26 mouse cellular contexts compared by ENCODE assay signal in the genomic region with DNA sequence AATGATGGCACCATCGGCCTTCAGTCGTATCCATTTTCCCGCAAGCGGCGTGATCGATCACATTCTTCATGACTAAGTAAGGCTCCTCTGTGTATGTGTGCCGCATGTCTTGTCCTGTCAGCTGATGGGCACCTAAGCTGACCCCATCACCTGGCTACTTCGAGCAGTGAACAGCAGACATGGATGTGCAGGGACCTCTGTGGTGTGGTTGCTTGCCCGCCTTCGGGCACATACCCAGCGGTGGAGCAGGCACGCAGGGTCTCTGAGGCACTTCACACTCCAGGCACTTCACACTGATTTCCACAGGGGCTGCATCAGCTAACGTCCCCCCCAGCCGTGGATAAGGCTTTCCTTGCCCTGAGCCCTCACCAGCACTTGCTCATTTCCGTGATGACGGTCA. TPM values are rescaled to one million over a fixed set of nuclear protein-coding genes. Genes with fewer than 3 reads are reported as not detected.
"Had no signal": no experiment of that assay in that cellular context is flagged by ENCODE, and none has a peak within 500 bp of the region (broad histone marks: within the 10 kb centered on the region; RNA-seq: fewer than 3 reads in every experiment).

No protein-coding gene starts in this region.

- H3K4me1 ChIP-seq: limb, embryonic 12.5 days; limb, embryonic 15.5 days; midbrain, embryonic 12.5 days; neural tube, embryonic 13.5 days had no signal

- ATAC-seq: intestine, embryonic 16.5 days; liver, postnatal 0 days; lung, postnatal 0 days; midbrain, embryonic 16.5 days had no signal

- DNase-seq: kidney, adult 18-20 months; kidney, adult 9 months; kidney, postnatal 14 days; kidney, postnatal 4 days; left cerebral cortex, postnatal 4 days; liver, postnatal 0 days; lung, embryonic 14.5 days; retina, postnatal 1 day; right cerebral cortex, postnatal 25 days; spleen, adult 18-20 months; thymus, adult 18-20 months; thymus, postnatal 25 days had no signal

- H3K9ac ChIP-seq: limb, embryonic 12.5 days; limb, embryonic 15.5 days; liver, embryonic 14.5 days; liver, postnatal 0 days; lung, embryonic 14.5 days; midbrain, embryonic 12.5 days; neural tube, embryonic 13.5 days had no signal

- H3K4me3 ChIP-seq: limb, embryonic 12.5 days; limb, embryonic 15.5 days; midbrain, embryonic 12.5 days; myocyte; neural tube, embryonic 13.5 days had no signal

- H3K27ac ChIP-seq: limb, embryonic 12.5 days; limb, embryonic 15.5 days; liver, embryonic 14.5 days; macrophage; midbrain, embryonic 12.5 days; neural tube, embryonic 13.5 days; stomach, postnatal 0 days had no signal

- H3K4me2 ChIP-seq: limb, embryonic 12.5 days; limb, embryonic 15.5 days; liver, embryonic 11.5 days; lung, embryonic 14.5 days; midbrain, embryonic 12.5 days; neural tube, embryonic 13.5 days had no signal

- H3K36me3 ChIP-seq: limb, embryonic 12.5 days; limb, embryonic 15.5 days; midbrain, embryonic 12.5 days; neural tube, embryonic 13.5 days had no signal

RNA-seq across cellular contexts. Expression of a gene that starts 28.1 kb away (rescaled TPM):
- polyA plus RNA-seq: liver, embryonic 11.5 days; liver, embryonic 14.5 days; liver, postnatal 0 days; macrophage; myocyte had no signal

RNA-seq across cellular contexts. Expression of a gene that starts 30.2 kb away (rescaled TPM):
- polyA plus RNA-seq: kidney, embryonic 16.5 days; limb, embryonic 15.5 days; liver, embryonic 11.5 days; liver, embryonic 14.5 days; liver, postnatal 0 days; lung, embryonic 14.5 days; macrophage; stomach, embryonic 14.5 days had no signal
